Mouse (Mus musculus) c-Kit-negative CD71-positive TER-119-positive erythroid progenitor cells, embryonic 14.5 days (primary cell): Measurements from ENCODE around the gene 1700023F06Rik.

Experiments
- DNase-seq: peaks from one replicate; pipeline ENCODE4 v3.0.0-alpha.2; 2013; ENCODE audit warnings: low read depth, low spot score

1700023F06Rik gene

DNA sequence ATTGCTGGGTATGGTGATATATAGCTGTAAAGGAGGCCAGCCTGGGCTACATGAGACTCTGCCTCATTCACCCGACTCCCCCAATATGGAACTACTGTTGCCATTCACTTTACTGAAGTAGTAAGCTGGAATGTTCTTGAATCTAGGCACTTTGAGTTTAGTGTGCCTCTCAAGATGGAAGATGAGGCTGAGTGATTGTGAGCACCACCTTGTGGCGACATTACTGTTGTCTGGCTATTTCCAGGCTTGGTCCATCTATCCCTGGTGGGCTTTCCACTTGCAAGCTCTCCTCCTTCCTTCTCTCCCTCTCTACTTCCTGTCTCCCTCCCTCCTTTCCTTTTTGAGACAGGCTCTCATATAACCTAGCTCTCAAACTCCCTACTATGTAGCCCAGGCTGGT, 23.5 kb downstream of the 1700023F06Rik start:
- no peak for DNase-seq

GRCm38 (mm10) chr11:103181911-103182310, 26.4 kb downstream of the 1700023F06Rik start:
- no peak for DNase-seq

DNA sequence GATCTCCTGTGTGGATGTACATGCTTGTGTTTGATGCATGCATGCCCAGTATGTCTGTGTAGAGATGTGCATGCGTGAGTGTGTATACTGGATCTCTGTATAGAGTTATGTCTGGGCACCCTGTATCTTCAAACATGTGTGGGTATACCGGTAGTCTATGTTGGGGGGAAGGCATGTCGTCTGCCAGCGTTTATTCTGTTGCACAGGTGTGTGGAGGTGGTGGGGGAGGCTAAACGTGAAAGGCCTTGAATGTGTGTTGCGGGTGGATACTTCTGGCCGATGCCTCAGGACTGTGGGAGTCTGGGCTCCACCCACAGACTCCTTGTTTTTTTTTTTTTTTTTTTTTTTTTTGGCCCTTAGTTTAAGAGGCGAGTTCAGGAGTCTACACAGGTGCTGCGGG, 27.0 kb downstream of the 1700023F06Rik start:
- DNase-seq, result no peak

GRCm38 (mm10) chr11:103180426-103180825, 27.9 kb downstream of the 1700023F06Rik start:
- DNase-seq, result no peak

DNA sequence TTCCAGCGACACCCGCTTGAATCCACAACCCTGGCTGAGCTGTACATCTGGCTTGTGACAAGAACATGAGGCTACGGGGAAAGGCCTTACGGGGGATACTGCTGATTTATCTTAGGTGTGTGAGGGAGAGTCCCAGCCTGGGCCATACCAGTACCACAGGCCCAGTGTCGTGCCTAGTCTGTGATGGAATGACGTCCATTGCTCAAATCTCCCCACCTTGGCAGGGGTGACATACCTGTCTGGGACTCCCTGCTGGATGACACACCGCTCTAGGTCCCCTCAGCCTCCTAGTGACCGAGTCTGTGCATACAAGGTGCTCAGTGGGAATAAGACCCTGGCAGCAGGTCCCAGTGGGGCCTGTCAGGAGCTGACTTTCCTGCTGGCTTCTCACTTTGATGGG, 29.6 kb downstream of the 1700023F06Rik start:
- no peak for DNase-seq

DNA sequence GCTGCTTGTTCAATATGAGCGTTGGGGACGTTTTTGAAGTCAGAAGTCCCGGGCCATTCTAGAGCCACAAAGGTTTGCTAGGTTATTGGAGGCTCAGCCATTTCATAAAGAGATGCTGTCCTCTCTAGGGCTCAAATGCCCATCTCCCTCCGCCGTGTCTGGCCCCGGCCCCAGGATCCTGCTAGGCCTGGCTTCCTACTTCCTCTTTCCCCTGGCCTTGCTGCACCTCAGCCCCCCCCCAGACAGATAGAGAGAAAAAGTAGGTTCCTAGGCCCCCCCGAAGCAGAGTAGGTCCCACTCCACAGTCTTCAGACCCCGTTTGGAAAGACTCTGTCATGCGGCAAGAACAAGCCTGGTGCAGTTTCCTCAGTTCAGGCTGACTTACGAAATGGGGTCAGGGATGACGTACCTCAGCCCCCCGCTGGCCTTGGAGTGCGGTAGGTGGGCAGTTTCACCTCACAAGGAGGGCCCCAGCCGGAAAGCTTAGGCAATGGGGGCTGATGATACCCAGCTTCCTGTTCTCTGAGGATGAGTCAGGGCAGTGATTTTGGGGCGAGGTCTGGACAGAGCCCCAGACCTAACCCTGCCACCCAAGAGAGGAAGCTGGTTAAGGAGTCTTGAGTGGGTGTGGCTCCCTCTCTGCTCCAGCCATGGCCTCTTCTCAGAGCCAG, 30.4 kb downstream of the 1700023F06Rik start:
- DNase-seq, result no peak

DNA sequence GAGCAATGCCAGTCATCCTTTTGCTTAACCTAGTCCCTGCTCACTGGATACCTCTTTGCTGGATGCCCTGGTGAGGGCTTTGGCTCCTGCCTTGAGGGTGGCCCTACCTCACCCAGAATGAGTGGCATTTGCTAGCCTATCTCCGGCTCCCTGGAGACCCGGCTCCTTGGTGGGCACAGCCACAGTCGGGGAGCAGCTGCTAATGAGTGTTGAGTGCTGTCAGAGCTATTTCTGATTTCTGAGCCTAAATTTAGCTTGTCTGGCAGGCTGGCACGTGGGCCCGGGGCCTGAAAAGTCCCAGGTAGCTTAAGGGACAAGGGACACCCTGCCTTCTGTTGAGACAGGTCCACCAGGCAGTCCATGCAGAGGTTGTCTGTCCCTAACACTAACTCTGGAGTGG, 31.1 kb downstream of the 1700023F06Rik start:
- no peak for DNase-seq

- no peak for DNase-seq
These were observed 31.8 kb downstream of the 1700023F06Rik start for GRCm38 (mm10) chr11:103176510-103176909.

DNA sequence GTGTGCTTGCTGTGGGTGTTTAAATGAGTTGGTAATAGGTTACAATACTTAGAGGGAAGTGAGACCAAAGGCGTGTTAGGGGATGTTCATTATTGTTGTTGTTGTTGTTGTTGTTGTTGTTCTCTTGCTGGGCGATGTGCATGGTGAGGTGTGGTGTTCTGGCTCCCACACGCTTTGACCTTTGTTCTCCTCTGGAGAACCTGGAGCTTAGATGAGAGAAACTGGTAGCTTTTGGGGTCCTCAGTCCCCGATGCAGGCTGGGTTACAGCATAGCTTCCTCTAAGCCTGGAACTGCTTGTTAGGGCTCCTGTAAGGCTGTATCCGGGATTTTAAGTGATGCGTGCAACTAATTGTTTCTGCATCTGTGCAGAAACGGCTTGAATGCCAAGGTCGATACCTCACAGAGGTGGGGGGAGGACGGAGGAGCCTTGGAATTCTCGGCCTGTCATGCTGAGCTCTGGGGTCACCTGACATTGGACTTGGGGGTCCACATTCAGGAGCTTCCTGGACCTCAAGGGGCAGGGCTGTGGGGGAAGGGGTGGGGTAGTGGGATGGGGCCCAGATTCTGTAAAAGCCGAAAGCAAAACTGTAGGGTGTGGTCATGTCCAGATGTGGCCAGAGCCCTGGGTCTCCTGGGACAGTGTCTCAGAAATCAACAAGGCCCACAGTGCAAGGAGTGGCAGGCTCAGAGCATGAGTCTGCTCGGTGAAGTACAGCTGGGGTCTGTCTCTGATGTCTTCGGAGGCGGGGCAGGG, 32.5 kb downstream of the 1700023F06Rik start:
- DNase-seq, result no peak

GRCm38 (mm10) chr11:103174891-103175391, 33.4 kb downstream of the 1700023F06Rik start:
- DNase-seq, result no peak

GRCm38 (mm10) chr11:103174411-103174832, 33.9 kb downstream of the 1700023F06Rik start:
- no peak for DNase-seq

DNA sequence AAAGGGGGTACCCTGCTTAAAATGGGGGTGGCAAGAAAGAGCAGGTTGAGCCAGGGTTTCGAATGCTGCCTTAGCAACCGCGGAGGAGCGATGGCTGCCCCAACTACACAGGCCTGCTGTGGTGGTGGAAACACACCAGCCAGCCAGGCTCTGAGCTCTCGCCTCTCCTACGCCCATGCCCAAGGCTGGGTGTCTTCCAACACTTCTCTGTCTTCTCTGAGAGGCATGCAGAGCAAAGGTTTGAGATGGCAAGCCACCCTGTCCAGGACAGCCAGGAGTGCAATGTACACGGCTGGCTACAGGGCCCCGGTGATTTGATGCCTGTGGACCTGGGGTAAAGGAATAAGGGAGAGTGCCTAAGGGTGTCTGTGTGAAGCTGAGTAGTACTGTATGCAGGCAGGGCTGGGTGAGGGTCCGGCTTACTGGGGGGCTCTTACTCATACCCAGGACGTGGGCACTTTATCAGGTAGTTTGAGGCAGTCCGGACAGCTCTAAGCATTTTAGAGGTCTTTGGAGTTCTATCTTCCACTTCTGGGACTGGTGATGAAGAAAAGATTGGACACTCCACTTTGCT, 34.5 kb downstream of the 1700023F06Rik start:
- DNase-seq, result no peak

- no peak for DNase-seq
These were observed 35.2 kb downstream of the 1700023F06Rik start for GRCm38 (mm10) chr11:103173041-103173770.

DNA sequence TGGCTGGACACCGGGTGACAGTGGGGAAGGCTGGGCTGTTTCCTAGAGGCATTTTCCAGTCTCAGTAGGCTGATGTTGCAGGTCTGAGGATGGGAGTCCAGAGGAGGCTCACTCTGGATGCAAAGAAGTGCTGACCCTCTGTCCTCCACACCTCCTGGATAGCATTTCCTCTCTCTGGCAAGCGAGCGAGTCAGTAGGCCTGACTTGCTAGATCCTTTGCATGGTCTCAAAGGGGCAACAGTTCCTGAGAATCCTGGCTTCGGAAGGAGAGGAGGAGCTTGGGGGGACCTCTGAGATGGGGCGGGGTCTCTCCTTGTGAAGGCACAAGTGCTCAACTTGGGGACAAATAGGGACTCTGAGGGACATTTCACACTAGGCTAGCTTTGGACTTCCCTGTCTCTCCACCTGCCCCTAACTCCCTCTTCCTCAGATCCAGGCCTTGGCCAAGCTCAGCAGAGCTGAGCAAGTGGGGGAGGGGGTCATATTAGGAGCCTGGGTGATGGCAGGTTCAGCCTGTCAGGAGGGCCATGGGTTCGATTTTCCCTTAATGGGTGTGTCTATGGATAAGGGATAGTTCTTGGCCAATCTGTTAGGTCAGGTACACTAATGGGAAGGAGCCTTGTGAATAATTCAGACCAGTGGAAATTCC, 35.8 kb downstream of the 1700023F06Rik start:
- no peak for DNase-seq

GRCm38 (mm10) chr11:103171703-103172391, 36.5 kb downstream of the 1700023F06Rik start:
- DNase-seq, result no peak

- DNase-seq, result no peak
These were observed 37.1 kb downstream of the 1700023F06Rik start for GRCm38 (mm10) chr11:103171286-103171620.

GRCm38 (mm10) chr11:103170494-103171285, 37.7 kb downstream of the 1700023F06Rik start, which contains the start of gene Fmnl1:
TSS of gene Fmnl1 (plus strand) at chr11:103171107.
- no peak for DNase-seq

DNA sequence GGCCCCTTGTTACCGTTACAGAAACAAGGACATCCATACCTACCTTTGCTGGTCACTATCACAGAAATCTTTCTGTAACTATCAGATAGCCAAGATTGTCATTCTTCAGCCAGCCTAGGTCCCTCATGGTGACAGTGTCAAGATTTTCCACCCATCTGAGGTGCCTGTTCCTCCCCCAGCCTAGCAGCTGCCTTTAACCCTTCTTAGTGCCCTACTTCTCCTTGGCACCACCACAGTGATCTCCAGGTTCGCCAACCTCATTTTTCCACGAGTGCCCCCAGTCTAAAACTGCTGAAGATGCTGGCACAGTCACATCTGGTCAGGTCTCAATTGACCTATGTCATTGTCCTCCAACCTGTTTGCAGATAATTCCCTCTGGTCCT, 38.3 kb downstream of the 1700023F06Rik start:
- DNase-seq, result no peak

- no peak for DNase-seq
These were observed 38.7 kb downstream of the 1700023F06Rik start for GRCm38 (mm10) chr11:103169664-103170063.
